Mouse (Mus musculus) forebrain, embryonic 11.5 days (tissue): ENCODE measurements around the gene Hist3h2a. TPM values are rescaled to one million over a fixed set of nuclear protein-coding genes. Genes with fewer than 3 reads are reported as not detected.
"Not testable (repeated sequence)": the region's sequence is repeated elsewhere in the genome, so short reads cannot be mapped to it uniquely, and the experiment has no call there.

Source experiments
- ATAC-seq: fragments of 200-750 bp; cut with Nextera tagmentation; replicated peaks from 2 replicates; pipeline ENCODE4 v1.8.0; 2017; ENCODE audit warnings: moderate TSS enrichment; ENCODE audit not compliant: low FRiP score
- DNase-seq: peaks from one replicate; pipeline ENCODE4 v3.0.0-alpha.2; 2017; ENCODE audit warnings: low spot score
- H3K27ac ChIP-seq: fragments of 300-500 bp; sonication (generic); 2 replicates; pipeline ENCODE4 v1.5.1; 2014; ENCODE audit warnings: low read depth, low read length
- H3K27me3 ChIP-seq: fragments of 300-500 bp; sonication (generic); 2 replicates; pipeline ENCODE4 v1.6.1; 2014; ENCODE audit warnings: mild to moderate bottlenecking, low read length, mixed read lengths; ENCODE audit not compliant: control insufficient read depth, insufficient read depth
- H3K36me3 ChIP-seq: fragments of 300-500 bp; sonication (generic); 2 replicates; pipeline ENCODE4 v1.6.1; 2014; ENCODE audit warnings: mild to moderate bottlenecking, low read length, moderate library complexity, mixed read lengths; ENCODE audit not compliant: control insufficient read depth, insufficient read depth
- H3K4me1 ChIP-seq: fragments of 300-500 bp; sonication (generic); replicated peaks from 2 replicates; pipeline ENCODE4 v1.6.1; 2014; ENCODE audit warnings: low read length, mixed read lengths; ENCODE audit not compliant: control insufficient read depth, insufficient read depth
- H3K4me2 ChIP-seq: fragments of 300-500 bp; sonication (generic); 2 replicates; pipeline ENCODE4 v1.6.1; 2014; ENCODE audit warnings: low read depth, mild to moderate bottlenecking, low read length, moderate library complexity, mixed read lengths; ENCODE audit not compliant: severe bottlenecking
- H3K4me3 ChIP-seq: fragments of 300-500 bp; sonication (generic); 2 replicates; pipeline ENCODE4 v1.5.1; 2014; ENCODE audit warnings: low read depth, low read length
- H3K9ac ChIP-seq: fragments of 300-500 bp; sonication (generic); 2 replicates; pipeline ENCODE4 v1.6.1; 2014; ENCODE audit warnings: low read length
- H3K9me3 ChIP-seq: fragments of 300-500 bp; sonication (generic); 2 replicates; pipeline ENCODE4 v1.6.1; 2016; ENCODE audit warnings: low read length, mixed read lengths; ENCODE audit not compliant: control insufficient read depth
- WGBS: fragments of 180-500 bp; shearing (Covaris S2); extraction: QIAGEN DNeasy Blood & Tissue Kit; methylation state at CpG from one replicate; pipeline ENCODE4 v1.1.7; 2014; 5-methylcytosine and 5-hydroxymethylcytosine counted together
- polyA plus RNA-seq: library from polyadenylated mRNA; unstranded; fragments of >200 nt; fragmentation: Nextera tagmentation; extraction: Ambion mirVana; gene quantifications from 2 replicates; pipeline ENCODE4 v1.2.1, GENCODE M21; 2014

Gene Hist3h2a
- polyA plus RNA-seq, 1 experiment from 2014 or later: 52.9 TPM

GRCm38 (mm10) chr11:58951210-58951609 lies 3.3 kb upstream of the Hist3h2a start:
- no peak overlapping the region for H3K4me2 ChIP-seq
- no peaks in the 10 kb centered on the region for H3K9me3 ChIP-seq
- DNase-seq (no peak), ATAC-seq (no peak)
- WGBS: 75% methylated on average over 5 of the region's 5 CpGs
- peaks cover 4% of the 10 kb centered on the region; the same call in 1 of the 2 replicates for H3K4me1 ChIP-seq
- H3K27me3 ChIP-seq: no peaks in the 10 kb centered on the region
- no peak overlapping the region; the same call in 1 of the 2 replicates for H3K9ac ChIP-seq
- no peak overlapping the region for H3K4me3 ChIP-seq
- H3K36me3 ChIP-seq: no peaks in the 10 kb centered on the region
- H3K27ac ChIP-seq: no peak overlapping the region

GRCm38 (mm10) chr11:58953351-58954169 lies 925 bp upstream of the Hist3h2a start:
- Histone ChIP-seq H3K9me3 (no peaks in the 10 kb centered on the region), H3K36me3 (no peaks in the 10 kb centered on the region; the same call in 1 of the 2 replicates), H3K4me2 (peak overlapping the region; percentile 94), H3K4me3 (peak overlapping the region; percentile 82), H3K4me1 (peaks cover 7% of the 10 kb centered on the region; the same call in 1 of the 2 replicates), H3K27me3 (no peaks in the 10 kb centered on the region), H3K9ac (peak overlapping the region; percentile 90), H3K27ac (peak overlapping the region; percentile 97)
- DNase-seq (peak; percentile 84), ATAC-seq (peak; percentile 8)
- 2% methylated on average over 33 of the region's 33 CpGs for WGBS

GRCm38 (mm10) chr11:58954170-58954419 lies 390 bp upstream of the Hist3h2a start:
- H3K4me1 ChIP-seq, ATAC-seq, DNase-seq, H3K9me3 ChIP-seq, H3K36me3 ChIP-seq, H3K27me3 ChIP-seq: not testable (repeated sequence)
- Histone ChIP-seq H3K27ac (peak overlapping the region; percentile 97), H3K4me3 (peak overlapping the region; percentile 82), H3K4me2 (peak overlapping the region; percentile 94), H3K9ac (peak overlapping the region; percentile 90)
- 1% methylated on average over 17 of the region's 17 CpGs for WGBS

- DNase-seq (peak; percentile 64), ATAC-seq (no peak; the same call in 1 of the 2 replicates)
- under 1% methylated on average over 20 of the region's 20 CpGs for WGBS
- no peaks in the 10 kb centered on the region; the same call in 1 of the 2 replicates for H3K36me3 ChIP-seq
- H3K4me3 ChIP-seq: peak overlapping the region; percentile 82
- peak overlapping the region; percentile 97 for H3K27ac ChIP-seq
- peaks cover 11% of the 10 kb centered on the region; the same call in 1 of the 2 replicates for H3K4me1 ChIP-seq
- H3K9ac ChIP-seq: peak overlapping the region; percentile 97
- H3K4me2 ChIP-seq: peak overlapping the region; percentile 94
- no peaks in the 10 kb centered on the region for H3K27me3 ChIP-seq
- H3K9me3 ChIP-seq: no peaks in the 10 kb centered on the region
Observed at GRCm38 (mm10) chr11:58955143-58955867, 820 bp downstream of the Hist3h2a start.

GRCm38 (mm10) chr11:58955868-58956257 lies 1.4 kb downstream of the Hist3h2a start:
- Histone ChIP-seq H3K4me1 (peaks cover 10% of the 10 kb centered on the region; the same call in 1 of the 2 replicates), H3K9me3 (no peaks in the 10 kb centered on the region), H3K36me3 (no peaks in the 10 kb centered on the region; the same call in 1 of the 2 replicates), H3K27me3 (no peaks in the 10 kb centered on the region), H3K4me2 (peak overlapping the region; percentile 94), H3K4me3 (peak overlapping the region; percentile 82), H3K9ac (peak overlapping the region; percentile 97), H3K27ac (no peak overlapping the region; the same call in 1 of the 2 replicates)
- DNase-seq (no peak), ATAC-seq (no peak)
- WGBS: 28% methylated on average over 8 of the region's 8 CpGs

GRCm38 (mm10) chr11:58957226-58957914 lies 2.9 kb downstream of the Hist3h2a start:
- Histone ChIP-seq H3K4me2 (peak overlapping the region; percentile 94), H3K27ac (no peak overlapping the region), H3K27me3 (peaks cover 4% of the 10 kb centered on the region; the same call in 1 of the 2 replicates), H3K4me3 (peak overlapping the region; percentile 82), H3K9ac (no peak overlapping the region), H3K9me3 (no peaks in the 10 kb centered on the region), H3K36me3 (no peaks in the 10 kb centered on the region; the same call in 1 of the 2 replicates), H3K4me1 (peaks cover 10% of the 10 kb centered on the region; the same call in 1 of the 2 replicates)
- no peak for ATAC-seq
- peak; percentile 48 for DNase-seq
- 83% methylated on average over 5 of the region's 5 CpGs for WGBS

- no peaks in the 10 kb centered on the region; the same call in 1 of the 2 replicates for H3K36me3 ChIP-seq
- DNase-seq (no peak), ATAC-seq (no peak)
- H3K9me3 ChIP-seq: no peaks in the 10 kb centered on the region
- WGBS: 85% methylated on average over 6 of the region's 6 CpGs
- H3K4me3 ChIP-seq: no peak overlapping the region
- no peak overlapping the region for H3K4me2 ChIP-seq
- H3K9ac ChIP-seq: no peak overlapping the region
- peaks cover 10% of the 10 kb centered on the region; the same call in 1 of the 2 replicates for H3K4me1 ChIP-seq
- H3K27ac ChIP-seq: no peak overlapping the region
- H3K27me3 ChIP-seq: peaks cover 4% of the 10 kb centered on the region; the same call in 1 of the 2 replicates
Observed at GRCm38 (mm10) chr11:58958536-58958935, 4.1 kb downstream of the Hist3h2a start.

GRCm38 (mm10) chr11:58959186-58959825 lies 4.8 kb downstream of the Hist3h2a start:
- ATAC-seq (no peak), DNase-seq (no peak)
- Histone ChIP-seq H3K9me3 (no peaks in the 10 kb centered on the region), H3K27me3 (peaks cover 4% of the 10 kb centered on the region; the same call in 1 of the 2 replicates), H3K4me3 (peak overlapping the region; percentile 44), H3K4me2 (peak overlapping the region; percentile 80), H3K4me1 (peaks cover 10% of the 10 kb centered on the region; the same call in 1 of the 2 replicates), H3K36me3 (no peaks in the 10 kb centered on the region; the same call in 1 of the 2 replicates), H3K27ac (no peak overlapping the region), H3K9ac (peak overlapping the region; percentile 57; the same call in 1 of the 2 replicates)
- WGBS: 41% methylated on average over 15 of the region's 15 CpGs
